Mouse (Mus musculus) CD4-positive, CD25-positive, alpha-beta regulatory T cell, adult 2 months (primary cell): ENCODE measurements around the gene Wap.

Experiments used
- DNase-seq: peaks from one replicate; pipeline ENCODE4 v3.0.0-alpha.2; 2012; ENCODE audit warnings: low read depth, low spot score

Wap gene

GRCm38 (mm10) chr11:6638537-6638936, at the start of gene Wap:
Wap (minus strand) TSS chr11:6638637.
- DNase-seq: no peak

GRCm38 (mm10) chr11:6684741-6685140, 46.3 kb upstream of the Wap start:
- no peak for DNase-seq

- DNase-seq: peak; percentile 78
Measured at GRCm38 (mm10) chr11:6680397-6680818, 42.0 kb upstream of the Wap start.

GRCm38 (mm10) chr11:6679694-6680396, 41.4 kb upstream of the Wap start:
- DNase-seq: peak; percentile 92

- no peak for DNase-seq
Measured at GRCm38 (mm10) chr11:6677530-6677929, 39.1 kb upstream of the Wap start.

- DNase-seq: no peak
Measured at GRCm38 (mm10) chr11:6676641-6677040, 38.2 kb upstream of the Wap start.

- DNase-seq: no peak
Measured at GRCm38 (mm10) chr11:6675402-6675801, 37.0 kb upstream of the Wap start.

GRCm38 (mm10) chr11:6674701-6675100, 36.3 kb upstream of the Wap start:
- DNase-seq: no peak

GRCm38 (mm10) chr11:6670826-6671225, 32.4 kb upstream of the Wap start:
- DNase-seq: no peak

GRCm38 (mm10) chr11:6670044-6670443, 31.6 kb upstream of the Wap start:
- no peak for DNase-seq

GRCm38 (mm10) chr11:6669041-6669440, 30.6 kb upstream of the Wap start:
- no peak for DNase-seq

- DNase-seq: no peak
Measured at GRCm38 (mm10) chr11:6666634-6667033, 28.2 kb upstream of the Wap start.

GRCm38 (mm10) chr11:6661206-6661605, 22.8 kb upstream of the Wap start:
- DNase-seq: no peak

GRCm38 (mm10) chr11:6658271-6658670, 19.8 kb upstream of the Wap start, which contains the start of gene Ramp3:
Ramp3 (plus strand) TSS chr11:6658521.
- DNase-seq: peak; percentile 82

- peak; percentile 93 for DNase-seq
Measured at GRCm38 (mm10) chr11:6654903-6655302, 16.5 kb upstream of the Wap start.

- peak; percentile 43 for DNase-seq
Measured at GRCm38 (mm10) chr11:6652978-6653377, 14.5 kb upstream of the Wap start.

GRCm38 (mm10) chr11:6650519-6650918, 12.1 kb upstream of the Wap start:
- no peak for DNase-seq

GRCm38 (mm10) chr11:6647831-6648724, 9.6 kb upstream of the Wap start:
- DNase-seq: peak; percentile 50

GRCm38 (mm10) chr11:6644566-6644965, 6.1 kb upstream of the Wap start:
- DNase-seq: no peak

GRCm38 (mm10) chr11:6639072-6639471, 635 bp upstream of the Wap start:
- DNase-seq: no peak

GRCm38 (mm10) chr11:6636150-6636549, 2.3 kb downstream of the Wap start:
- peak; percentile 56 for DNase-seq

- DNase-seq: peak; percentile 84
Measured at GRCm38 (mm10) chr11:6629655-6630054, 8.8 kb downstream of the Wap start.

- peak; percentile 76 for DNase-seq
Measured at GRCm38 (mm10) chr11:6628568-6628967, 9.9 kb downstream of the Wap start.
